Mouse (Mus musculus) gastrocnemius, adult 8-10 months (tissue): ENCODE measurements around the gene Smim27. TPM values are rescaled to one million over a fixed set of nuclear protein-coding genes. Genes with fewer than 3 reads are reported as not detected.
"Not testable (repeated sequence)": the region's sequence is repeated elsewhere in the genome, so short reads cannot be mapped to it uniquely, and the experiment has no call there.

ENCODE experiments used
- DNase-seq, 2 experiments: peaks; one replicate each; pipeline ENCODE4 v3.0.0; 2022; ENCODE audit warnings: low spot score in 2 of 2
- total RNA-seq, 4 experiments: library from RNA; stranded (reverse); gene quantifications; 2 replicates each; pipeline ENCODE4 v1.2.4; 2022

The Smim27 gene
- total RNA-seq, 4 experiments from 2014 or later: 47.2 to 76.3 (median 63.7) TPM

- no peak for DNase-seq
These were observed 14.8 kb upstream of the Smim27 start for GRCm38 (mm10) chr4:40254385-40255103.

- DNase-seq: no peak
These were observed 5.1 kb upstream of the Smim27 start for GRCm38 (mm10) chr4:40264321-40264720.

- no peak for DNase-seq
These were observed 1.7 kb upstream of the Smim27 start for GRCm38 (mm10) chr4:40267681-40268080.

GRCm38 (mm10) chr4:40268204-40268813, 1.1 kb upstream of the Smim27 start:
- peak; percentile 66 to 78 for DNase-seq

DNA sequence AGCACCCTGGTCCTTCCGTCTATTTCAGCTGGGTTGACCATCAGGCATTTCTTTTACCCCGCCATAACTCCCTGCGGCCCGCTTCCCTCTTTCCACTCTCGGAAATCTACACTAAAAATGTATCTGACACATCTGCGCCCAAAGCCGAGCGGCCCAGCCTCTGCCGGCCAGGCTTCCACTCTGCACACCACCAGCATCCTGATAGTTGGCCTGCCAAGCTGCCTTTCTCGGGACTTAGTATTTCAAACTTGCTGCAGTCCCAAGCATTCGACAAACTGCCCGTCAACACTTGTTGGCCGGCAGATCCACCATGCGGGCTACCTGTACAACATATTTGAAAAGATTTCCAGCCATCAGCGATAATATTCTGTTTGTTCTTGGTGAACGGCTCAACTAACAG, 544 bp upstream of the Smim27 start:
- no peak for DNase-seq

GRCm38 (mm10) chr4:40278880-40279275, 9.5 kb downstream of the Smim27 start:
- no peak for DNase-seq

DNA sequence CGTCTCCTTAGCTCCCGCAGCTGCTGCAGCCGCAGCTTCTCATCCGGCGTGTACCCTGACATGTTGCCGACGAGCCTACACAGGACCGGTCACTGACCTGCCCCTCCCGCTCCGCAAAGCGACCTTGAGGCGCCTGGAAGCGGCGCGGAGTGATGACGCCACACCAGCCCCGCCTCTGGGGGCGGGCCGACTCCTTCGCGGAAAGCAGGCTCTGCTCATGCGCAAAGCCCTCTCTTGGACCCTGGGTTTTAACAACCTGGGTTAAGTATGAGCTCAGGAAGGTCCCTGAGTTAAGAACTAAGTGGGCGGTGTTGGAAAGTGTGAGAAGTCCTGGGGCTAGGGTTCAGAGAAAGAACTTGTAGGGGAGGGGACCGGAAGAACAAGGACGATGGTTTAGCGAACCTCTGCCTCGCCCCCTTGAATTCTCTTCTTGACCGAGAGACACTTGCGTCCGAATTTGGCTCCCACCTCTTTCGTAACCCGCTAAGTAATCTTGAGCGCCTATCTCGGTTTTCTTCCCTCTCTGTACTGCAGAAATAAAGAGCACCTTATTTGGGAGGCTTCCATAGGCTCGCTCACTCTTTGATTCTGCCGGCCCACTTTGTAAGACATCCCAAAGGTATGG, 10.0 kb downstream of the Smim27 start, which contains the start of gene Ndufb6:
Gene Ndufb6, minus strand, starts transcription at position 146 of the 625 bp plus-strand sequence.
- peak; percentile 84 to 86 for DNase-seq

DNA sequence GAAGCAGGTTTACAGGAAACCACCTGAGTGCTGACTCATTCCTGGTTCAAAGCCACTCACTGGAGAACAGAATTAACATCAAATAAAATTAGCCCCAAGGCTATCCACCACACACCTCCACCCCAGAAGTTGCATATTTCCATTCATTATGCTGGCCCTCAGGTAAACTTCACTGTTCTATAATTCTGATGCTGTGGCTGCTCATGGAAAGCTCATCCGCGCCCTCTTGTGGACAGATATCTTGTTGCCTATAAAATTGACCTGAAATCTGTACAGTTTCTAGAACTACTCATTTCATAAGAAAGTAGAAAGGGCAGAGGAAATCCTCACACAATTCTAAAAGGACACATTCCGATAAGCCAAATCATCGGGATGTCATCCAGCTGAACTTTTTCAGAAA, 16.2 kb downstream of the Smim27 start:
- peak in 1 of 2 experiments; percentile 18 for DNase-seq

GRCm38 (mm10) chr4:40287415-40287814, 18.0 kb downstream of the Smim27 start:
- no peak for DNase-seq

DNA sequence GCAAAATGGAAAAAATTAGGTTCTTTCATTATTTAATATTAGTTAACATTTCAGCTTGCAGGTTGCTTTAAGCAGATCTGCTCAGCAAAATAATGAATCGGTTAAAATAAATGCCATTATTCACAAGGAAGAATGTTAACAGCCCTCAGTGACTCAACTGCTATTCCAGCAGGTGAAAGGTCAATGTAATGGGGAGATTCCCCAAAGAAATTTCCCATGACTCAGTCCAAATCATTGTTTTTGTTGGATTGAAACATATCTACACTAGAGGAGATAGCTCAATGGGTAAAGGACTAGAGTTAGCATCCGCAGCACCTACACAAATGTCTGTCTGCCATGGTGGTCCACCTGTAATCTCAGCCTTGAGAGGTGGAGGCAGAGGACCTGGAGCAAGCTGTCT, 19.7 kb downstream of the Smim27 start:
- no peak for DNase-seq

DNA sequence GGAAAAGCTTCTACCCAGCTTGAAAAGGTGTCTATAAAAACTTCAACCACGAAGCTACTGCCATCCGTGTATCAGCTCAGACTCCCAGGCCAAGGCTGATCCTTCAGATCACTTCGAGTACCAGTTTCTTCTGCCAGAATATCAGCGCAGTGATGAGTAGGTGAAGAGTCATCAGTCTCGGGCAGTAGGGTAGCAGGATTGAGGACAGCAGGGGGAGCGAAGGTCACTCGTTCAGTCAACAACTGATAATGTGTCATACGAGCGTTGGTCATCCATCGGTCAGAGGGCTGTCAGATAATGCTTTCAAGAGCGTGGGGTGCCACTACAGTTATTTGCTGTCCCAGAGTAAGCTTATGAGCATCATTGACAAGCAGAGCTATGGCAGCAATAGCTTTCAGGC, 22.1 kb downstream of the Smim27 start:
- DNase-seq: not testable (repeated sequence)

DNA sequence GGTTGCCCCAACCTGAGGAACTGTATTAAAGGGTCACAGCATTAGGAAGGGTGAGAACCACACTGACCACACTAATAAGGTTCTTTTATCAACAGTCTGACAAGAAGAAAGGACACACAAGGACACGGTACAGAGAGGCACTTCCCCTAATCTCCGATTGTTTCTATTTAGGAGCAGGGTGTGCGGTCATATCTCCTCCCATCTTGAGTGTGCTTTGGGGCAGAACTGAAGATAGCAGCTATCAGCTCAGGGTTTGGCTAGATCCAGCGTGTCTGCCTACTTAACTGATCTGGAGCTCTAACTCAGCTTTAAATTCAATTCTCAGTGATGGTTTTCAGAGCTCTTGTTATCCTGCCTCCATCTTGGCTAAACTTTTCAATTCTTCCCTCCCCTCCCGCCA, 29.8 kb downstream of the Smim27 start:
- DNase-seq: no peak

GRCm38 (mm10) chr4:40301076-40301789, 31.9 kb downstream of the Smim27 start:
- DNase-seq: peak in 1 of 2 experiments; percentile 28

DNA sequence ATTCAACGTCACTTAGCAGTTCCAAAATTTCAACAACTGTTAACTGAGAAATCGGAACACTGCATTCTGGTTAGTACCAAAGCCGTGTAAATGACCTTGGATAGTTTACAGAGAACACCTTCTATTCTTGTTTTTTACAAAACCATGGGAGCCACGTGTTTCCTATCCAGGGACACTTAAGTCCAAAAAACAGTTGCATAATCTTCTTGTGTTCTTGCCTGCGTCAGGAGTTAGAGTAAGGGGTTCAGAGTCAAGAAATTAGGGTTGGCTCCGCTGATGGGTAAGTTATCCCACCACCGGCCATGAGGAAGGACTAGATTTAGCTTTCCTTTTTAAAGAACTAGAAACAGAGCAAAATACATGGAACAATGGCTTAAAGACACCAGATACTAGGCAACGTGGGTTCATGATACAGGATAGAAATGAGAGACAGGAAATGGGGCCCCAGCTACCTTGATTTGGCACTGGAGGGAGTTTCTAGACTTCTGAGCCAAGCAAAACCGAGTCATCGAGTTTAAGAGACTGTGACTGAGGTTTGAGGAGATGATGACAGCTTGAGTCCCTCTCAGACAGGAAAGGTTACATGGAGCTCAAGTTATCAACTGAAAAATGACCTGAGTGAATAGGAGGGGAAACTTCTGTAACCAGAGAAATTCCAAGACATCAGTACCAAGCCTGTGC, 33.2 kb downstream of the Smim27 start:
- no peak for DNase-seq

- DNase-seq: no peak
These were observed 40.3 kb downstream of the Smim27 start for GRCm38 (mm10) chr4:40309682-40310081.

GRCm38 (mm10) chr4:40310796-40311383, 41.5 kb downstream of the Smim27 start:
- no peak for DNase-seq

DNA sequence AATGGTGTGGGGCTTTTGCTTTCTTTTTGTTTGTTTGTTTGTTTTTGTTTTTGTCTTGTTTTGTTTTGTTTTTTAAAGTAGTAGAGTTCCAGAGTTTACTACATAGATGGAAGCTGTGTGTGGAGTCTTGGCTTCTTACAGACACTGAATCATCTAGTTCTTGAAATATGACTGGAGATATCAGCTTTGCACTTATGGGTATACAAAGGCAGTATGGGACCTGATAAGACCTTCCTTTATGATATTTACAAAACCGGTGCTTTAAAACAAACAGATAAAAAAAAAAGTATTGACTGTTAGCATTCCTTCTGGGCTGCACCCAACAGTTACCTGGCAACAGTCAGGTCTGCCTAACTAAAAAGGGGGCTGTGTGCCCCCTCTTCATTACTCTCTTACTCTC, 42.8 kb downstream of the Smim27 start:
- DNase-seq: no peak

- DNase-seq: no peak
These were observed 43.6 kb downstream of the Smim27 start for GRCm38 (mm10) chr4:40313026-40313425.

GRCm38 (mm10) chr4:40317404-40317803, 48.0 kb downstream of the Smim27 start:
- no peak for DNase-seq
